Mouse (Mus musculus): ENCODE results near the gene Car12.

Car12 gene

GRCm38 (mm10) chr9:66713135-66714021, at the start of gene Car12:
TSS of gene Car12 (plus strand) at chr9:66713686.
- DNase-seq (ENCODE audit: low spot score in 2 of 2), result no peak

- DNase-seq (ENCODE audit: low spot score in 2 of 2), result no peak
Measured at GRCm38 (mm10) chr9:66663764-66664163, 49.7 kb upstream of the Car12 start.

DNA sequence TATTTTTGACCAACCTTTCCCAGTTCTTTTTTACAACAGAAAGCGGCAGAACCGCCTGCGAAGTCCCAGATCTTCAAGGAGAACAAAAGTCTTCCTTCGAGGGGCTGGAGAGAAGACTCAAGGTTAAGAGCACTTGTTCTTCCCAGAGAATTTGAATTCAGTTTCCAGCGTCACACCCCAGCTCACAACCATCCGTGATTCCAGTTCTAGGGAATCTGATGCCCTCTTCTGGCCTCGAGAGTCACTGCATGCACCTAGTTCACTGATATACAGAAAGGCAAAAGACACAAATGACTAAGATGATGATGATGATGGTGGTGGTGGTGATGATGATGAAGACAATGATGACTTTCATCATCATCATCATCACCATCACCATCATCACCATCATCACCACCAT, 48.9 kb upstream of the Car12 start:
- no peak for DNase-seq (ENCODE audit: low spot score in 2 of 2)

- DNase-seq (ENCODE audit: low spot score in 2 of 2), result no peak
Measured at GRCm38 (mm10) chr9:66666153-66666552, 47.3 kb upstream of the Car12 start.

DNA sequence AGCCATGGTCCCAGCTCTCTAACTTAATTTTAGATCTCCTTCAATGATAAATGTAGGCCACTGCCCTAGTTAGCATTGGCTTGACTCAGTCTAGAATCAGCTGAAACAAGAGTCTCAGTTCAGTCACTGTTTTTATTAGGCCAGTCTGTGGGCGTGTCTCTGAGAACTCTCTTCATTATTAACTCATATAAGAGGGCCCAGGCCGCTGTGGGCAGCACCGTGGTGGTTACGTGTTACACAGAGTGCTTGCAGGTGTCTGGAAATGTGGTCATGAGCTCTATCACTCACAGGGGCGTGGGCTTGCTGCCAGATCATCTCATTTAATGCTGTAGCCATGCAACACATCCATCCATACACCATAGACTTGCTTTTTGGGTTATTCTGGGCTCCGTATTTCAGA, 46.4 kb upstream of the Car12 start:
- DNase-seq (ENCODE audit: low spot score in 2 of 2), result no peak

DNA sequence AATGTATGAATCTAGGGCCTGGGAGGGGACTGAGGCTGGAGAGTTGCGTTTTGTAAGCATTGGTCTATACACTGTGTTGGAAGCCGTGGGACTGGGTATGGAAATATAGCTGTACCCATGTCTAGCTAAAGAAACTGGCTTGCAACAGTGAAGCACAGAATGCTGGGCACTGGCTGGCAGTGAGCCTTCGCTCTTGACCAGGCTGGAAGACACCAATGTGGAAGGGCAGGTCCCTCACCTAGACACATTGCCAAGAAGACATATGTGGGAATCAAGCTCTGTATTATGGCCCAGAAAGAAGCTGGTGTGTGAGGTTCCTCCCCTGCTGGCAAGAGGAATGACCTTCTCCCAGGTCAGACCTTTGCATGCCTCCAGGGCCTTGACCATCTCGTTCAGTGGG, 45.6 kb upstream of the Car12 start:
- DNase-seq (ENCODE audit: low spot score in 2 of 2), result no peak

DNA sequence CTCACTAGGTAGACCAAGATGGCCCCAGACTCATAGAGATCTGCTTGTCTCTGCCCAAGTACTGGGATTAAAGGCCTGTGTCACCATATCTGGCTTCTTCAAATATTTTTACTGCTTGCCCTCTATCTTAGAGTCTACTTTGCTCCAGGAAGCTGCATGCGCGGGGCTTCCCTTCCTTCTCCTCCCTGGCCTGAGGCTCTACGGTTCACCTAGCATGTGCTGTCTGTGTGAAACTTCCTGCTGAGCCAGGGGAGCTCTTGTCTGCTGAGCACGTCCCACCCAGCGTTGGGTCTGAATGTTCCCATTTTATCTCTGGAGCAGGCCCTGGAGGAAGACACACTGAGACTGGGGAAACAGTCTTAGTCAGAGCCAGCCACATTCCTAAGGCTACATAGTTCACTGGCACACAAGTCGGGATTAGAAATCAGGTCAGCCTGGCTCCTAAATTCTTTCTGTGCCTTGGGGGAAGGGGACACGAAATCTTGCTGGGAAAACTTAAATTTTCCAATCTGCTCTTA, 43.9 kb upstream of the Car12 start:
- DNase-seq (ENCODE audit: low spot score in 2 of 2), result no peak

DNA sequence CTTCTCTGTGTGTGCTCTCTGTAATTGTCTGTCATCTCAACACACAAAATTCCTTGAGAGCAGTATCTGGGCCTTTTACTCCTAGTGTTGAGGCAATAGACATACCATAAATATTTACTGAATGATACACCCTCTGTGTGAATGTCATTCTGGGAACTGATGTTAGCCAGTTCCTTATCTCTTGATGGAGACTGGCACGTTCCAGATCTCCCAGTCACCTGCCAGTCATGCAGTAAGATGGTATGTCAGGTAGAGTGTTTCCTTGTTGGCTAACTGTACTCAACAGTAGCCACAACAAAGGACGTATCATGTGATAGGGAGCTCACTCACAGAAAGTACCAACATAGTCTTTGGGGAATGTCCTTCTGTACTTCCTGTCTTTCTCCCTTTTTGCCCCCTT, 39.7 kb upstream of the Car12 start:
- no peak for DNase-seq (ENCODE audit: low spot score in 2 of 2)

- DNase-seq (ENCODE audit: low spot score in 2 of 2), result no peak
Measured at GRCm38 (mm10) chr9:66675566-66675965, 37.9 kb upstream of the Car12 start.

- DNase-seq (ENCODE audit: low spot score in 2 of 2), result no peak
Measured at GRCm38 (mm10) chr9:66680102-66680501, 33.4 kb upstream of the Car12 start.

DNA sequence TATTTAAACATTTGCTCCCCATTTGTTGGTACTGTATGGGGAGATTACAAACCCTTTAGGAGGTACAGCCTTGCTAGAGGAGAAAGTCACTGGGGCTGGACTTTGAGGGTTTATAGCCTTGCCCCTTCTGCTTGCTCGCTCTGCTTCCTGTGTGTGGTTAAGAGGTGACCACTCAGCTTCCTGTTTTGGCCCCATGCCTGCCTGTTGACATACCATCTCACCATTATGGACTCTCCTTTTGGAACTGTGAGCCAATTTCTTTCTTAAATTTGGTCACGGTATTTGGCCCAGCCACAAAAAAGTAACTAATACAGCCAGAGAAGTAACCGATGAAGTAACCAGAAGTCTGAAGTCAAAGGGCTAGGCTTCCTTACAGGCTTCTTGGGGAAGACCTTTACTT, 30.7 kb upstream of the Car12 start:
- DNase-seq (ENCODE audit: low spot score in 2 of 2), result no peak

DNA sequence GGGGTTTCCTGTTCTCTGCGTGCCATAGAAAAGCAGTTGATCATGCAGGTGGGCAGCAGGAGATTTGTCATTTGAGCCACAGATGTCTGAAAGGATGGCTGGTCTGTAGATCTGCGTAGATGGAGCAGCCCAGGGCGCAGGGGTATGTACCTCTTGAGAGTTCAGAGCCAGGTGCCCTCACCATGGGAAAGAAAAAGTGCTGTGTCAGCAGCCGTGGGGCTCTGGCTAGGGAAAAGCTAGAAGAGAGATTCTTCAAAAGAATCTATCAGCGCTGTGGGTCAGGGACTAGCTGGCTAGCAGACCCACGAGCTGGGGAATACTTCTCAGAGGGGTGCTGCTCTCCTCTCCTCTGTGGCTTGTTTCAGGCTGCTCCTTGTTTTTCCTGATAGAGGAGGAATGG, 27.8 kb upstream of the Car12 start:
- no peak for DNase-seq (ENCODE audit: low spot score in 2 of 2)

DNA sequence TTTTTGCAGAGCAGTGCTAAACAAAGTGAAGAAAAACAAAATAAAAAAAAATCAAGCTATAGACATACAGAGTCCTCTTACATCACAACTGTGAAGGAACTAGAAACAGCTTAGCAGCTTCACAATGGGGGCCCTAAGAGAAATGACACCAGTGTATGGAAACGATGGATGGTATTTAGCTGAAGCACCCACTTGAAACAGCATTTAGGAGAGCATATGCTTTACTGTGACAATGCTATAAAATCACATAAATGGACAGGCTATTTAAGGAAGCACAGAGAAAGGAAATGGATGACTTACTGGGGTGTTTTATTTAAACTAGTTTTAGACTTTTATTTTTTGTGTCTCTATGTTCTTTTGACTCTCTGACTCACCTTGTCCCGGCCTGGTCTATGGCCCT, 25.8 kb upstream of the Car12 start:
- no peak for DNase-seq (ENCODE audit: low spot score in 2 of 2)

- DNase-seq (ENCODE audit: low spot score in 2 of 2), result no peak
Measured at GRCm38 (mm10) chr9:66691683-66692305, 21.7 kb upstream of the Car12 start.

- DNase-seq (ENCODE audit: low spot score in 2 of 2), result no peak
Measured at GRCm38 (mm10) chr9:66697355-66698140, 15.9 kb upstream of the Car12 start.

DNA sequence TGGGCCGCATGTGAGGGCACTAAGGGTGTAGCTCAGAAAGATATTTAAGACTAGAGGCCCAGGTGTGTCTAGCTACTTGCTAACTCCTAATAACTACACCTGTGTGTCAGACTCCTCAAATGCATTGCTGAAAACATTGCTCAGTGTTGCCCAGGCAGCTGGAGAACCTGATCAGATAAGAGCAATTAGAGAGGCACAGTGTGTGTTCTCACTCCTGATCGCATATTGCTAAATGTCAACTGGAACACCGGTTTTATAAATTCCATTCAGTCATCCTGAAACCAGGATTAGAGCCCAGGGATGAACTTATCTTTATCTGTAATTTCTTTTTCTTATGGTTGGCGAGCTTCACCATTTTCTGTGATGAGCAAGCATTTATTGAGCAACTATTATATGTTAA, 13.7 kb upstream of the Car12 start:
- DNase-seq (ENCODE audit: low spot score in 2 of 2), result no peak

GRCm38 (mm10) chr9:66703002-66703401, 10.5 kb upstream of the Car12 start:
- no peak for DNase-seq (ENCODE audit: low spot score in 2 of 2)

DNA sequence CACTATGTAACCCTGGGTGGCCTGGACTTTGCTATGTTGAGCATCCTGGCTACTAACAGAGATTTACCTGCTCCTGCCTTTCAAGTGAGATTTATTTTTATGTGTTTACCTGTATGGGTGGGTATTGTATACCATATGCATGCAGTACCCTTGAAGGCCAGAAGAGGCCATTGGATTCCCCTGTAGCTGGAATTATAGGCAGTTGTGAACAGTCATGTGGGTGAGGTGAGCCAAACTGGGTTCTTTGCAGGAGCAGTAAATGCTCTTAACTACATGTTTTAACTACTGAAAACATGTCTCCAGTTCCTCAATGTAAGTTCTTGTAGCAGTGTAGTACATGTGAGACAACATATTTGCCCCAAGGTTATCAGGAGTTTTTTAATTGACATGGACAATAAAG, 8.1 kb upstream of the Car12 start:
- DNase-seq (ENCODE audit: low spot score in 2 of 2), result no peak

- peak in 1 of 2 experiments; percentile 54 for DNase-seq (ENCODE audit: low spot score in 2 of 2)
Measured at GRCm38 (mm10) chr9:66705766-66706165, 7.7 kb upstream of the Car12 start.

- peak; percentile 71 to 75 for DNase-seq (ENCODE audit: low spot score in 2 of 2)
Measured at GRCm38 (mm10) chr9:66708054-66708772, 5.3 kb upstream of the Car12 start.

GRCm38 (mm10) chr9:66708816-66709555, 4.5 kb upstream of the Car12 start:
- no peak for DNase-seq (ENCODE audit: low spot score in 2 of 2)

All from right cerebral cortex, postnatal 10 days (tissue).